In genomic region chr14:105500966-105501741, GRCm38 (mm10) we compare ENCODE assay signal across 8 mouse cellular contexts.
DNase-seq lines count a peak whose midpoint lies in the region; ATAC-seq and TF ChIP-seq lines count a peak whose summit lies in the region.

No protein-coding gene starts in this region.

- DNase-seq in 3134 (ENCODE audit: extremely low read depth, insufficient read length, low spot score) (peak; percentile 10), MEL (ENCODE audit: low read depth, low spot score) (peak; percentile 12)
- peak; percentile 64 for DNase-seq in forebrain, embryonic 11.5 days (ENCODE audit: low spot score)
- peak; percentile 59 for DNase-seq in kidney, adult 2 months
- peak; percentile 63 for DNase-seq in neural tube, embryonic 10.5 days (ENCODE audit: extremely low spot score, low spot score)
- no peak for DNase-seq in spleen, postnatal 36 days (ENCODE audit: low spot score in 2 of 2)
- DNase-seq in lung, adult 2 months = no peak

- H3K4me2 ChIP-seq in forebrain, embryonic 11.5 days (ENCODE audit: low read depth, low read length, severe bottlenecking) = peak overlapping the region; percentile 42; the same call in 1 of the 2 replicates

- 3% methylated on average over 21 of the region's 21 CpGs for WGBS in forebrain, embryonic 11.5 days
- 44% methylated on average over 21 of the region's 21 CpGs for WGBS in kidney, adult 2 months
- 69% methylated on average over 21 of the region's 21 CpGs for WGBS in lung, adult 2 months

- no peak overlapping the region for H3K9ac ChIP-seq in MEL (ENCODE audit: control insufficient read depth, low read depth, low read length, poor library complexity, severe bottlenecking)
- peak overlapping the region; percentile 20; the same call in 1 of the 2 replicates for H3K9ac ChIP-seq in forebrain, embryonic 11.5 days (ENCODE audit: low read length)

- no peak for TF ChIP-seq RAD21 in MEL (IDR thresholded peaks at IDR 0.05; ENCODE audit: low read depth, low read length)

- H3K9me3 ChIP-seq in MEL (replicated peaks; ENCODE audit: insufficient read depth, low read length) = no peaks in the 10 kb centered on the region
- H3K9me3 ChIP-seq in forebrain, embryonic 11.5 days (ENCODE audit: control insufficient read depth, low read length) = no peaks in the 10 kb centered on the region

- TF ChIP-seq EP300 in MEL (IDR thresholded peaks at IDR 0.05; ENCODE audit: low read depth in 1 of 2, low read length in 2 of 2) = no peak

- no peak for TF ChIP-seq CTCF in MEL (IDR thresholded peaks at IDR 0.05 in 2 of 3, conservative IDR thresholded peaks at IDR 0.05 in 1 of 3; ENCODE audit: control insufficient read depth in 1 of 3, insufficient read depth in 1 of 3, low read depth in 2 of 3, low read length in 3 of 3, poor library complexity in 1 of 3, severe bottlenecking in 1 of 3)
- TF ChIP-seq CTCF in kidney, adult 2 months (conservative IDR thresholded peaks at IDR 0.05; ENCODE audit: insufficient read depth, insufficient read length, low read depth, low read length) = no peak
- TF ChIP-seq CTCF in lung, adult 2 months (IDR thresholded peaks at IDR 0.05; ENCODE audit: insufficient read depth, low read length) = no peak

- no peaks in the 10 kb centered on the region for H3K27me3 ChIP-seq in MEL (ENCODE audit: control insufficient read depth in 1 of 2, insufficient read depth in 2 of 2, low read length in 2 of 2)
- peaks cover 12% of the 10 kb centered on the region for H3K27me3 ChIP-seq in forebrain, embryonic 11.5 days (ENCODE audit: control insufficient read depth, insufficient read depth, low read length)
- H3K27me3 ChIP-seq in kidney, adult 2 months (replicated peaks; ENCODE audit: control insufficient read depth, insufficient read depth, low read length) = no peaks in the 10 kb centered on the region

- no peak overlapping the region for H3K27ac ChIP-seq in MEL (ENCODE audit: control insufficient read depth, low read depth, low read length)
- peak overlapping the region; percentile 57 for H3K27ac ChIP-seq in forebrain, embryonic 11.5 days (ENCODE audit: low read depth, low read length)
- H3K27ac ChIP-seq in kidney, adult 2 months (ENCODE audit: insufficient read depth, low read depth, low read length) = no peak overlapping the region

- no peaks in the 10 kb centered on the region for H3K79me2 ChIP-seq in MEL (ENCODE audit: control insufficient read depth, insufficient read depth, low read length, poor library complexity)

- no peak overlapping the region for H3K4me3 ChIP-seq in MEL (ENCODE audit: control insufficient read depth in 1 of 2, insufficient read depth in 1 of 2, low read depth in 2 of 2, low read length in 2 of 2)
- no peak overlapping the region for H3K4me3 ChIP-seq in forebrain, embryonic 11.5 days (ENCODE audit: low read depth, low read length)
- H3K4me3 ChIP-seq in kidney, adult 2 months (ENCODE audit: insufficient read depth, low read depth, low read length) = no peak overlapping the region
- H3K4me3 ChIP-seq in lung, adult 2 months (replicated peaks; ENCODE audit: extremely low read depth, low read depth, low read length) = no peak overlapping the region

- ATAC-seq in forebrain, embryonic 11.5 days (replicated peaks; ENCODE audit: low FRiP score) = peak; percentile 68
- ATAC-seq in CD4-positive, CD25-positive, alpha-beta regulatory T cell, adult 4 months = no peak

- H3K4me1 ChIP-seq in MEL (ENCODE audit: control insufficient read depth in 1 of 2, insufficient read depth in 2 of 2, low read length in 2 of 2) = no peaks in the 10 kb centered on the region
- H3K4me1 ChIP-seq in forebrain, embryonic 11.5 days (replicated peaks; ENCODE audit: control insufficient read depth, insufficient read depth, low read length) = peaks cover 26% of the 10 kb centered on the region; the same call in 1 of the 2 replicates
- H3K4me1 ChIP-seq in kidney, adult 2 months (ENCODE audit: control insufficient read depth, insufficient read depth, low read length) = peaks cover 3% of the 10 kb centered on the region; the same call in 1 of the 2 replicates
- H3K4me1 ChIP-seq in lung, adult 2 months (ENCODE audit: control insufficient read depth, insufficient read depth, low read length) = peaks cover 4% of the 10 kb centered on the region

- H3K36me3 ChIP-seq in MEL (ENCODE audit: control insufficient read depth in 1 of 2, insufficient read depth in 2 of 2, low read length in 2 of 2) = no peaks in the 10 kb centered on the region
- H3K36me3 ChIP-seq in forebrain, embryonic 11.5 days (ENCODE audit: control insufficient read depth, insufficient read depth, low read length) = no peaks in the 10 kb centered on the region
- H3K36me3 ChIP-seq in kidney, adult 2 months (ENCODE audit: control insufficient read depth, insufficient read depth, low read length) = no peaks in the 10 kb centered on the region

- TF ChIP-seq POLR2A in MEL (IDR thresholded peaks at IDR 0.05; ENCODE audit: control insufficient read depth in 1 of 2, insufficient read depth in 1 of 2, low read depth in 1 of 2, low read length in 2 of 2, poor library complexity in 1 of 2) = no peak
- no peak for TF ChIP-seq POLR2A in kidney, adult 2 months (IDR thresholded peaks at IDR 0.05; ENCODE audit: low read depth, low read length)
- no peak for TF ChIP-seq POLR2A in lung, adult 2 months (IDR thresholded peaks at IDR 0.05; ENCODE audit: borderline replicate concordance, extremely low read depth, low read depth, low read length)

TF ChIP-seq in MEL, 35 proteins besides CTCF, POLR2A, EP300 and RAD21:
- TF ChIP-seq SMC3 (IDR thresholded peaks at IDR 0.05; ENCODE audit: low read depth, low read length) (no peak), MAX (IDR thresholded peaks at IDR 0.05; ENCODE audit: low read length) (no peak), NELFE (IDR thresholded peaks at IDR 0.05; ENCODE audit: low read depth, low read length) (no peak), TAL1 (IDR thresholded peaks at IDR 0.05; ENCODE audit: low read length) (no peak), CHD1 (IDR thresholded peaks at IDR 0.05; ENCODE audit: low read depth, low read length) (no peak), CHD2 (IDR thresholded peaks at IDR 0.05; ENCODE audit: low read length) (no peak), ELF1 (IDR thresholded peaks at IDR 0.05; ENCODE audit: low read depth, low read length) (no peak)

Comparison
In these comparisons a context has a peak if more than half of its experiments do, and no peak if none do; other contexts are left out.
1. DNase-seq: peak in 3134 (single experiment), MEL (single experiment), forebrain, embryonic 11.5 days (single experiment), kidney, adult 2 months (single experiment) and neural tube, embryonic 10.5 days (single experiment); none in spleen, postnatal 36 days (0 of 2) and lung, adult 2 months (single experiment).